Mouse (Mus musculus): ENCODE data around the gene Ctrl.

DNA sequence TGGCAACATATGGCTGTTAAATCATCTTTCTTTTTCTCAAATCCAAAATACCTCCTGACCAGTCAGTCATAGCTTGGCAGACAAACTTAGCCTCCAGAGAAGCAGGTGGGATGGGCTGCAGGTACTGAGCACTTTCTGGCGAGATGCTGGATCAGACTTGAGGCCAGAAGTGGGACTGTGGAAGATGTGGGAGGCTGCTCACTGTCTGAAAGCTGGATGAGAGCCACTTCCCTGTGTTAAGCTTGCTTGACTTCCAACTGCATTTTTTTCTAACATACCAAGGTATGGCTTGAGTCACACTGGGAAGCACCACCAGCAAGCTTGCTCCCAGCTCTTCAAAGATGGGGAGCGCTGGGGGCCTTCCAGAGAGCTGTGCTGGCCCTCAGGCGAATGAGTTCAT is 8.5 kb downstream of the Ctrl start:
- no peak for TF ChIP-seq USF1 (IDR thresholded peaks at IDR 0.05; ENCODE audit: low read depth)
- no peak for TF ChIP-seq MYOG (IDR thresholded peaks at IDR 0.05; ENCODE audit: control insufficient read depth in 1 of 3, insufficient read depth in 1 of 3, insufficient read length in 2 of 3, low read depth in 2 of 3)
- no peak for TF ChIP-seq POLR2A (IDR thresholded peaks at IDR 0.05; ENCODE audit: insufficient read length, low read depth)
